Mouse (Mus musculus) myocyte (in vitro differentiated cells): ENCODE results near the gene Dnajb6. TPM values are rescaled to one million over a fixed set of nuclear protein-coding genes. Genes with fewer than 3 reads are reported as not detected.
A peak's percentile ranks its signal among the peaks of the same experiment; 100 is the strongest.

Experiments
- H3K27me3 ChIP-seq: one replicate; pipeline ENCODE4 v1.6.1; 2011; ENCODE audit not compliant: control insufficient read depth, insufficient read depth, insufficient read length
- H3K36me3 ChIP-seq: one replicate; pipeline ENCODE4 v1.6.1; 2011; ENCODE audit not compliant: control insufficient read depth, insufficient read depth
- H3K4me2 ChIP-seq: one replicate; pipeline ENCODE4 v1.6.1; 2011; ENCODE audit warnings: low read depth, control low read depth
- H3K4me3 ChIP-seq: one replicate; pipeline ENCODE4 v1.5.1; 2011; ENCODE audit warnings: mild to moderate bottlenecking, control low read depth, moderate library complexity
- H3K79me2 ChIP-seq: one replicate; pipeline ENCODE4 v1.6.1; 2011; ENCODE audit not compliant: control insufficient read depth, insufficient read depth
- H3ac ChIP-seq: one replicate; pipeline ENCODE4 v1.6.1; 2011; ENCODE audit not compliant: control insufficient read depth, insufficient read length
- CEBPB ChIP-seq: IDR thresholded peaks from 2 replicates; pipeline ENCODE4 v1.6.1; 2011; ENCODE audit warnings: mild to moderate bottlenecking, moderate library complexity; ENCODE audit not compliant: poor library complexity, insufficient read depth, severe bottlenecking
- E2F4 ChIP-seq: IDR thresholded peaks from one replicate; pipeline ENCODE4 v1.6.1; 2011; ENCODE audit warnings: mild to moderate bottlenecking, control low read depth, moderate library complexity; ENCODE audit not compliant: insufficient read depth
- MAX ChIP-seq: IDR thresholded peaks from one replicate; pipeline ENCODE4 v1.6.1; 2011; ENCODE audit warnings: low read depth, mild to moderate bottlenecking, control low read depth
- MYOD1 ChIP-seq, 3 experiments: IDR thresholded peaks; one replicate each; pipeline ENCODE4 v1.6.1; 2011; ENCODE audit warnings: control low read depth in 2 of 3, low read depth in 2 of 3, mild to moderate bottlenecking in 2 of 3, moderate library complexity in 1 of 3; ENCODE audit not compliant: insufficient read length in 2 of 3, control insufficient read depth in 1 of 3
- MYOG ChIP-seq, 3 experiments: IDR thresholded peaks; one replicate each; pipeline ENCODE4 v1.6.1; 2011; ENCODE audit warnings: control low read depth in 2 of 3, low read depth in 2 of 3, mild to moderate bottlenecking in 2 of 3; ENCODE audit not compliant: insufficient read length in 2 of 3, control insufficient read depth in 1 of 3, insufficient read depth in 1 of 3
- POLR2A ChIP-seq: IDR thresholded peaks from one replicate; pipeline ENCODE4 v1.6.1; 2011; ENCODE audit warnings: low read depth, mild to moderate bottlenecking, control low read depth, moderate library complexity; ENCODE audit not compliant: insufficient read length
- POLR2AphosphoS2 ChIP-seq: IDR thresholded peaks from one replicate; pipeline ENCODE4 v1.6.1; 2011; ENCODE audit warnings: low read depth, control low read depth; ENCODE audit not compliant: insufficient read length
- REST ChIP-seq: IDR thresholded peaks from one replicate; pipeline ENCODE4 v1.6.1; 2011; ENCODE audit warnings: mild to moderate bottlenecking, control low read depth, moderate library complexity; ENCODE audit not compliant: insufficient read depth, insufficient read length
- SRF ChIP-seq: IDR thresholded peaks from one replicate; pipeline ENCODE4 v1.6.1; 2011; ENCODE audit warnings: low read depth; ENCODE audit not compliant: control insufficient read depth, insufficient read length
- TCF12 ChIP-seq: IDR thresholded peaks from one replicate; pipeline ENCODE4 v1.6.1; 2011; ENCODE audit warnings: mild to moderate bottlenecking, control low read depth; ENCODE audit not compliant: poor library complexity, insufficient read depth, severe bottlenecking
- TCF3 ChIP-seq: IDR thresholded peaks from one replicate; pipeline ENCODE4 v1.6.1; 2011; ENCODE audit warnings: low read depth, control low read depth; ENCODE audit not compliant: insufficient read length
- USF1 ChIP-seq: IDR thresholded peaks from one replicate; pipeline ENCODE4 v1.6.1; 2011; ENCODE audit warnings: low read depth, mild to moderate bottlenecking, control low read depth, moderate library complexity
- polyA plus RNA-seq: library from polyadenylated mRNA; unstranded; fragments of >200 nt; fragmentation: generic; extraction: Trizol; gene quantifications from one replicate; pipeline ENCODE4 v1.2.1, GENCODE M21; 2012; ENCODE audit warnings: missing spikeins

Gene Dnajb6
- polyA plus RNA-seq, 1 experiment = 75.2 TPM

GRCm38 (mm10) chr5:29852376-29852775 lies 116.9 kb downstream of the Dnajb6 start:
- Histone ChIP-seq H3K27me3 (no peaks in the 10 kb centered on the region), H3ac (no peak overlapping the region), H3K79me2 (no peaks in the 10 kb centered on the region), H3K4me2 (no peak overlapping the region), H3K36me3 (no peaks in the 10 kb centered on the region), H3K4me3 (no peak overlapping the region)
- no peak for TF ChIP-seq MYOD1 (IDR thresholded peaks at IDR 0.05; ENCODE audit: control insufficient read depth in 1 of 3, insufficient read length in 2 of 3, low read depth in 2 of 3)
- no peak for TF ChIP-seq SRF
- no peak for TF ChIP-seq POLR2A
- no peak for TF ChIP-seq TCF3
- TF ChIP-seq CEBPB = no peak
- TF ChIP-seq USF1 = no peak
- TF ChIP-seq E2F4 = no peak
- no peak for TF ChIP-seq TCF12
- no peak for TF ChIP-seq POLR2AphosphoS2
- TF ChIP-seq MAX = no peak
- TF ChIP-seq REST = no peak
- no peak for TF ChIP-seq MYOG (IDR thresholded peaks at IDR 0.05; ENCODE audit: control insufficient read depth in 1 of 3, insufficient read depth in 1 of 3, insufficient read length in 2 of 3, low read depth in 2 of 3)

- Histone ChIP-seq H3K79me2 (no peaks in the 10 kb centered on the region), H3K27me3 (no peaks in the 10 kb centered on the region), H3ac (no peak overlapping the region), H3K36me3 (no peaks in the 10 kb centered on the region), H3K4me3 (no peak overlapping the region), H3K4me2 (no peak overlapping the region)
- no peak for TF ChIP-seq E2F4
- no peak for TF ChIP-seq POLR2AphosphoS2
- no peak for TF ChIP-seq MYOD1 (IDR thresholded peaks at IDR 0.05; ENCODE audit: control insufficient read depth in 1 of 3, insufficient read length in 2 of 3, low read depth in 2 of 3)
- no peak for TF ChIP-seq MAX
- TF ChIP-seq TCF3 = no peak
- no peak for TF ChIP-seq POLR2A
- no peak for TF ChIP-seq USF1
- no peak for TF ChIP-seq TCF12
- no peak for TF ChIP-seq CEBPB
- no peak for TF ChIP-seq MYOG (IDR thresholded peaks at IDR 0.05; ENCODE audit: control insufficient read depth in 1 of 3, insufficient read depth in 1 of 3, insufficient read length in 2 of 3, low read depth in 2 of 3)
- TF ChIP-seq REST = no peak
- TF ChIP-seq SRF = no peak
Measured at GRCm38 (mm10) chr5:29853035-29853434, 117.5 kb downstream of the Dnajb6 start.

GRCm38 (mm10) chr5:29854376-29854775 lies 118.9 kb downstream of the Dnajb6 start:
- no peak overlapping the region for H3ac ChIP-seq
- no peak for TF ChIP-seq REST
- TF ChIP-seq SRF = no peak
- TF ChIP-seq POLR2A = no peak
- no peak for TF ChIP-seq MYOG (IDR thresholded peaks at IDR 0.05; ENCODE audit: control insufficient read depth in 1 of 3, insufficient read depth in 1 of 3, insufficient read length in 2 of 3, low read depth in 2 of 3)
- TF ChIP-seq E2F4 = no peak
- no peak for TF ChIP-seq TCF12
- no peak for TF ChIP-seq MYOD1 (IDR thresholded peaks at IDR 0.05; ENCODE audit: control insufficient read depth in 1 of 3, insufficient read length in 2 of 3, low read depth in 2 of 3)
- no peak for TF ChIP-seq MAX
- TF ChIP-seq POLR2AphosphoS2 = no peak
- no peak for TF ChIP-seq CEBPB
- no peak for TF ChIP-seq TCF3
- TF ChIP-seq USF1 = no peak
- no peaks in the 10 kb centered on the region for H3K36me3 ChIP-seq
- no peaks in the 10 kb centered on the region for H3K79me2 ChIP-seq
- peak overlapping the region; percentile 46 for H3K4me2 ChIP-seq
- H3K27me3 ChIP-seq = no peaks in the 10 kb centered on the region
- H3K4me3 ChIP-seq = no peak overlapping the region

- Histone ChIP-seq H3K27me3 (no peaks in the 10 kb centered on the region), H3K79me2 (no peaks in the 10 kb centered on the region), H3ac (no peak overlapping the region), H3K4me3 (no peak overlapping the region), H3K36me3 (no peaks in the 10 kb centered on the region), H3K4me2 (peak overlapping the region; percentile 46)
- TF ChIP-seq E2F4 (no peak), REST (no peak), CEBPB (0 out of 2 replicates have a peak, but pooled peaks have one; percentile 24)
Measured at GRCm38 (mm10) chr5:29854971-29855370, 119.5 kb downstream of the Dnajb6 start.

- TF ChIP-seq USF1 (no peak), MAX (no peak), MYOD1 (IDR thresholded peaks at IDR 0.05; ENCODE audit: control insufficient read depth in 1 of 3, insufficient read length in 2 of 3, low read depth in 2 of 3) (no peak), TCF12 (no peak), POLR2AphosphoS2 (no peak)
- no peaks in the 10 kb centered on the region for H3K27me3 ChIP-seq
- no peak overlapping the region for H3ac ChIP-seq
Measured at GRCm38 (mm10) chr5:29861522-29861921, 126.0 kb downstream of the Dnajb6 start.

More at GRCm38 (mm10) chr5:29861522-29861921, 126.0 kb downstream of the Dnajb6 start:
- H3K36me3 ChIP-seq = no peaks in the 10 kb centered on the region
- H3K4me2 ChIP-seq = peak overlapping the region; percentile 74
- H3K79me2 ChIP-seq = no peaks in the 10 kb centered on the region
- H3K4me3 ChIP-seq = no peak overlapping the region
